23 mouse cellular contexts compared by ENCODE assay signal in the genomic region with DNA sequence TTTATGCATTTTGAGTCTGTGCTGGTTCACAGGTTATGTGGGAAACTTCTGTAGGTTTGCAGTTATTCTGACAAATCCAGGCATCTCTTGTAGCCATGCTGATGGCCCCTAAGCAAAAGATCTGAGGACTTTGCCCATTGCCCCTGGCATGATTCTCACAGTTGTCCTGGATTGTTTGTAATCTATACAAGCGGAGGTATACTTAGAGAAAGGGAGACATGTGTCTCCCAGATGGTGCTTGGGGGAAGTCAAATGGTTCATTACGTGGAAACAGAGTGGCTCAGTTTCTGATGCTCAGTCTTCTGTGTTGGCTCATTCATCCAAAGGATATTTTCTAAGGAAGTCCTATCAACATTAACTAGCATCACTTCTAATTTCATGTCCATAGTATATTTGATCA.
DNase-seq lines count a peak whose midpoint lies in the region; ATAC-seq and TF ChIP-seq lines count a peak whose summit lies in the region.
"Had no signal": no experiment of that assay in that cellular context is flagged by ENCODE, and none has a peak within 500 bp of the region (broad histone marks: within the 10 kb centered on the region; RNA-seq: fewer than 3 reads in every experiment).

No protein-coding gene starts in this region.

- ATAC-seq in hindbrain, embryonic 14.5 days (ENCODE audit: low FRiP score) = no peak
- no peak for ATAC-seq in hindbrain, postnatal 0 days
- ATAC-seq: CD4-positive, CD25-positive, alpha-beta regulatory T cell, adult 4 months; forebrain, embryonic 14.5 days; hindbrain, embryonic 16.5 days; inflammation-experienced regulatory T-cells, adult 6 months; intestine, embryonic 16.5 days had no signal

- no peak overlapping the region for H3K4me2 ChIP-seq in hindbrain, embryonic 14.5 days (replicated peaks)
- H3K4me2 ChIP-seq in hindbrain, postnatal 0 days (ENCODE audit: low read depth, low read length) = no peak overlapping the region
- H3K4me2 ChIP-seq: hindbrain, embryonic 12.5 days had no signal

- H3K9ac ChIP-seq in hindbrain, embryonic 14.5 days = no peak overlapping the region
- H3K9ac ChIP-seq in hindbrain, postnatal 0 days (replicated peaks; ENCODE audit: low read length) = no peak overlapping the region
- H3K9ac ChIP-seq: hindbrain, embryonic 12.5 days had no signal

- TF ChIP-seq CTCF in hindbrain, postnatal 0 days (IDR thresholded peaks at IDR 0.05; ENCODE audit: low read depth) = no peak

- no peak overlapping the region for H3K27ac ChIP-seq in hindbrain, embryonic 14.5 days
- no peak overlapping the region for H3K27ac ChIP-seq in hindbrain, postnatal 0 days
- H3K27ac ChIP-seq in embryonic facial prominence, embryonic 10.5 days (replicated peaks) = no peak overlapping the region
- H3K27ac ChIP-seq: forebrain, embryonic 10.5 days; heart, adult 2 months; heart, embryonic 10.5 days; hindbrain, embryonic 12.5 days had no signal

- WGBS in hindbrain, embryonic 14.5 days = 60% methylated on average over 2 of the region's 2 CpGs
- 87% methylated on average over 2 of the region's 2 CpGs for WGBS in hindbrain, postnatal 0 days
- WGBS in embryonic facial prominence, embryonic 10.5 days = 35% methylated on average over 2 of the region's 2 CpGs

- no peak overlapping the region for H3K4me3 ChIP-seq in hindbrain, embryonic 14.5 days (replicated peaks; ENCODE audit: low read length)
- H3K4me3 ChIP-seq in hindbrain, postnatal 0 days (ENCODE audit: low read length) = no peak overlapping the region
- no peak overlapping the region for H3K4me3 ChIP-seq in embryonic facial prominence, embryonic 10.5 days
- H3K4me3 ChIP-seq: forebrain, embryonic 10.5 days; heart, adult 2 months; heart, embryonic 10.5 days; hindbrain, embryonic 12.5 days had no signal

- H3K27me3 ChIP-seq in hindbrain, embryonic 14.5 days (ENCODE audit: control insufficient read depth, insufficient read depth, low read length) = no peaks in the 10 kb centered on the region
- no peaks in the 10 kb centered on the region for H3K27me3 ChIP-seq in hindbrain, postnatal 0 days (ENCODE audit: insufficient read depth, low read length)
- H3K27me3 ChIP-seq in embryonic facial prominence, embryonic 10.5 days (replicated peaks; ENCODE audit: low read depth, poor library complexity, severe bottlenecking) = no peaks in the 10 kb centered on the region
- H3K27me3 ChIP-seq: hindbrain, embryonic 12.5 days had no signal

- H3K9me3 ChIP-seq in hindbrain, embryonic 14.5 days (ENCODE audit: control insufficient read depth, low read length) = no peaks in the 10 kb centered on the region
- no peaks in the 10 kb centered on the region for H3K9me3 ChIP-seq in hindbrain, postnatal 0 days (ENCODE audit: low read length)
- H3K9me3 ChIP-seq in embryonic facial prominence, embryonic 10.5 days = no peaks in the 10 kb centered on the region
- H3K9me3 ChIP-seq: forebrain, embryonic 10.5 days; heart, embryonic 10.5 days; hindbrain, embryonic 12.5 days had no signal

- no peaks in the 10 kb centered on the region for H3K36me3 ChIP-seq in hindbrain, embryonic 14.5 days (replicated peaks; ENCODE audit: control insufficient read depth, insufficient read depth)
- no peaks in the 10 kb centered on the region for H3K36me3 ChIP-seq in hindbrain, postnatal 0 days (ENCODE audit: insufficient read depth, low read length)
- H3K36me3 ChIP-seq in embryonic facial prominence, embryonic 10.5 days (replicated peaks) = no peaks in the 10 kb centered on the region
- H3K36me3 ChIP-seq: forebrain, embryonic 10.5 days; heart, embryonic 10.5 days; hindbrain, embryonic 12.5 days had no signal

- peak; percentile 20 for DNase-seq in hindbrain, embryonic 14.5 days (ENCODE audit: low spot score)
- DNase-seq in hindbrain, postnatal 0 days (ENCODE audit: low spot score) = no peak
- DNase-seq in embryonic facial prominence, embryonic 10.5 days (ENCODE audit: low spot score) = peak; percentile 38
- DNase-seq in mesoderm, embryonic 11.5 days (ENCODE audit: low read depth, low spot score) = peak; percentile 6
- no peak for DNase-seq in spleen, adult 12 weeks (ENCODE audit: low spot score)
- no peak for DNase-seq in thymus, postnatal 25 days
- DNase-seq: adrenal gland, adult 2 months; adrenal gland, postnatal 14 days; cerebellum, adult 18-20 months; cerebellum, adult 9-10 months; cerebellum, postnatal 14 days; gastrocnemius, postnatal 10 days; gastrocnemius, postnatal 36 days; heart, adult 2 months; kidney, adult 18-20 months had no signal

- H3K4me1 ChIP-seq in hindbrain, embryonic 14.5 days (replicated peaks; ENCODE audit: control insufficient read depth, insufficient read depth, low read length) = no peaks in the 10 kb centered on the region
- H3K4me1 ChIP-seq in hindbrain, postnatal 0 days (ENCODE audit: insufficient read depth, low read length) = no peaks in the 10 kb centered on the region
- no peaks in the 10 kb centered on the region for H3K4me1 ChIP-seq in embryonic facial prominence, embryonic 10.5 days
- H3K4me1 ChIP-seq: forebrain, embryonic 10.5 days; heart, embryonic 10.5 days; hindbrain, embryonic 12.5 days had no signal

Comparison
In these comparisons a context has a peak if more than half of its experiments do, and no peak if none do; other contexts are left out.
1. DNase-seq: peak in hindbrain, embryonic 14.5 days (single experiment), embryonic facial prominence, embryonic 10.5 days (single experiment) and mesoderm, embryonic 11.5 days (single experiment); none in hindbrain, postnatal 0 days (single experiment), spleen, adult 12 weeks (single experiment) and thymus, postnatal 25 days (single experiment).